Mouse (Mus musculus) small intestine, adult 2 months (tissue): ENCODE measurements around the gene Xxylt1. TPM values are rescaled to one million over a fixed set of nuclear protein-coding genes. Genes with fewer than 3 reads are reported as not detected.

Source experiments
- H3K27ac ChIP-seq: fragments of 200-500 bp; 2 replicates; pipeline ENCODE4 v1.5.1; 2012; ENCODE audit warnings: low read depth, low read length, control low read depth, inconsistent platforms; ENCODE audit not compliant: insufficient read depth
- H3K27me3 ChIP-seq: fragments of 200-500 bp; 2 replicates; pipeline ENCODE4 v1.6.1; 2012; ENCODE audit warnings: mild to moderate bottlenecking, moderate library complexity, low read length, inconsistent platforms; ENCODE audit not compliant: control insufficient read depth, insufficient read depth
- H3K36me3 ChIP-seq: fragments of 200-500 bp; 2 replicates; pipeline ENCODE4 v1.6.1; 2012; ENCODE audit warnings: mild to moderate bottlenecking, low read length, control low read depth, inconsistent platforms; ENCODE audit not compliant: control insufficient read depth, insufficient read depth
- H3K4me1 ChIP-seq: fragments of 200-500 bp; 2 replicates; pipeline ENCODE4 v1.6.1; 2012; ENCODE audit warnings: low read length, inconsistent platforms, mixed read lengths; ENCODE audit not compliant: control insufficient read depth, insufficient read depth, insufficient read length
- H3K4me3 ChIP-seq: fragments of 200-500 bp; 2 replicates; pipeline ENCODE4 v1.5.1; 2012; ENCODE audit warnings: low read depth, mild to moderate bottlenecking, control low read depth, inconsistent platforms, low read length, moderate library complexity
- CTCF ChIP-seq: fragments of 200-500 bp; IDR thresholded peaks from 2 replicates; pipeline ENCODE4 v1.5.1; 2012; ENCODE audit warnings: low read depth, mild to moderate bottlenecking, control low read depth, inconsistent platforms, low read length, moderate library complexity, mixed read lengths; ENCODE audit not compliant: insufficient replicate concordance, insufficient read length; ENCODE audit errors: extremely low read depth
- POLR2A ChIP-seq: fragments of 200-500 bp; IDR thresholded peaks from 2 replicates; pipeline ENCODE4 v1.6.1; 2012; ENCODE audit warnings: low read depth, mild to moderate bottlenecking, control low read depth, inconsistent platforms, low read length, moderate library complexity
- WGBS: fragments of 180-500 bp; shearing (Covaris S2); methylation state at CpG from one replicate; pipeline ENCODE4 v1.1.7; 2018; 5-methylcytosine and 5-hydroxymethylcytosine counted together
- polyA plus RNA-seq: library from polyadenylated mRNA; depleted of rRNA; stranded (reverse); fragments of >200 nt; gene quantifications from 2 replicates; pipeline ENCODE4 v1.2.3, GENCODE M21; 2012

The Xxylt1 gene
- polyA plus RNA-seq, 1 experiment, result 7.6 TPM

DNA sequence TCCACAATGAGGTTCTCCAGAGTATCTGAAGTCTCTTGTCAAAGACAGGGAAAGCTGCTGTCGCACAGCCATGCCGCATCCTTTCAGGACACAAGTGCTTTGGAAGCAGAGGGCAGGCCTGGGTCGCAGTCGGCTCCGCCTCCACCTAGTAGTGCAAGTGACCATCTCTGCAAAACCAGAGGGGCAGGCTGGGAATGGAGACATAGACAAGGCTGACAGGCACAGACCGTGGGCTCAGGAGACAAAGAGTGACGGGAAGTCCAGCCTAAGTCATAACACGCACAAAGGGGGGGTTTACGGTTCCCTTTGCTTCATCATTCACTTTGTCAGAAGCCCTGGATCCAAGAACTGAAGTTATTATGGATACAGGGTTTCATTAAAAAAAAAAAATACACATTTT lies 12.0 kb upstream of the Xxylt1 start:
- Histone ChIP-seq H3K27me3 (no peaks in the 10 kb centered on the region), H3K36me3 (peaks cover 13% of the 10 kb centered on the region), H3K4me1 (no peaks in the 10 kb centered on the region), H3K4me3 (no peak overlapping the region), H3K27ac (no peak overlapping the region)
- TF ChIP-seq CTCF, result no peak
- no peak for TF ChIP-seq POLR2A
- 87% methylated on average over 9 of the region's 9 CpGs for WGBS

DNA sequence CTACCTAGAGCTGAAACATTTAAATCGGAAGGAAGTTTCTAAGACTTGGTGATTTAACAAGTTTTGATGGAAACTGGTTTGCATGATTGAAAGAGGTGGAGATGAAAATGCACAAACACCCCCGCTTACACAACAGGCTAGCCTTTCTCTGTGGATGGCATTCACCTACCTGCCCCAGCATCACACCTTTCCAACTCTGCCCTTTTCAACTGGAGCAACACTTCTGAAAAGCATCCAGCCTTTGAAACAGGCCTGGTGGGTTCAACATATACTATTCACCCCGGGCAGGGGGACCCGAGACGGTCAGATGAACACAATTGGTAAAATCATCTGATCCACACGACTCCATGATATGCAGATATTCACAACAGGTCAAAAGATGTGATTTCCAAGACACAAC lies 659 bp upstream of the Xxylt1 start:
- Histone ChIP-seq H3K36me3 (no peaks in the 10 kb centered on the region; the same call in 1 of the 2 replicates), H3K4me3 (no peak overlapping the region), H3K27me3 (no peaks in the 10 kb centered on the region), H3K27ac (no peak overlapping the region), H3K4me1 (peaks cover 5% of the 10 kb centered on the region; the same call in 1 of the 2 replicates)
- WGBS, result 85% methylated on average over 6 of the region's 6 CpGs
- TF ChIP-seq POLR2A, result no peak
- no peak for TF ChIP-seq CTCF

- WGBS, result under 1% methylated on average over 36 of the region's 36 CpGs
- H3K27ac ChIP-seq, result no peak overlapping the region
- no peaks in the 10 kb centered on the region for H3K27me3 ChIP-seq
- TF ChIP-seq CTCF (no peak), POLR2A (no peak)
- peaks cover 5% of the 10 kb centered on the region; the same call in 1 of the 2 replicates for H3K4me1 ChIP-seq
- no peaks in the 10 kb centered on the region; the same call in 1 of the 2 replicates for H3K36me3 ChIP-seq
- H3K4me3 ChIP-seq, result peak overlapping the region; percentile 66
These were observed 620 bp downstream of the Xxylt1 start for GRCm38 (mm10) chr16:31080573-31081051.

GRCm38 (mm10) chr16:31077396-31077795 lies 3.8 kb downstream of the Xxylt1 start:
- no peaks in the 10 kb centered on the region; the same call in 1 of the 2 replicates for H3K36me3 ChIP-seq
- no peak for TF ChIP-seq CTCF
- H3K4me1 ChIP-seq, result peaks cover 5% of the 10 kb centered on the region; the same call in 1 of the 2 replicates
- H3K4me3 ChIP-seq, result no peak overlapping the region
- no peak overlapping the region for H3K27ac ChIP-seq
- WGBS, result 96% methylated on average over 5 of the region's 5 CpGs
- no peaks in the 10 kb centered on the region for H3K27me3 ChIP-seq

DNA sequence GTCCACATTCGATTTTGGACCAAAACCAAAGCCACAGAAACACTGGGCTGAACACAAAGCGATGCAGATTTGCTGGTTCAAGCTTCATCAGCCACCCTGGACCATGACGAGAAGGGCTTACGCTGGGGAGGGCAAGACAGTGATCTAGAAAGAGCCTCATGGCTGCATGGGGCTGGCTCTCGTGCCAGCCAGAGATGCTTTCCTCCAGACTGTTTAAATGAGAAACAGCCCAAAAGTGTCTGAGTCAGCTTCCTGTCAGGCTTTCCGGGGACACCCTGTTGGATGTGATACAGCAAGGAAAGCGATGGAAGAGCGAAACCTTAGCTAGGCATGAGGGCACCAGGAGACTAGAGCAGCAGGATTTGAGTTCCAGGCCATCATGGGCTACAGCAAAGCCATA lies 4.8 kb downstream of the Xxylt1 start:
- WGBS, result 79% methylated on average over 8 of the region's 8 CpGs
- Histone ChIP-seq H3K27ac (no peak overlapping the region), H3K4me1 (peaks cover 5% of the 10 kb centered on the region; the same call in 1 of the 2 replicates), H3K4me3 (no peak overlapping the region), H3K27me3 (no peaks in the 10 kb centered on the region), H3K36me3 (no peaks in the 10 kb centered on the region; the same call in 1 of the 2 replicates)
- TF ChIP-seq CTCF (no peak), POLR2A (no peak)

DNA sequence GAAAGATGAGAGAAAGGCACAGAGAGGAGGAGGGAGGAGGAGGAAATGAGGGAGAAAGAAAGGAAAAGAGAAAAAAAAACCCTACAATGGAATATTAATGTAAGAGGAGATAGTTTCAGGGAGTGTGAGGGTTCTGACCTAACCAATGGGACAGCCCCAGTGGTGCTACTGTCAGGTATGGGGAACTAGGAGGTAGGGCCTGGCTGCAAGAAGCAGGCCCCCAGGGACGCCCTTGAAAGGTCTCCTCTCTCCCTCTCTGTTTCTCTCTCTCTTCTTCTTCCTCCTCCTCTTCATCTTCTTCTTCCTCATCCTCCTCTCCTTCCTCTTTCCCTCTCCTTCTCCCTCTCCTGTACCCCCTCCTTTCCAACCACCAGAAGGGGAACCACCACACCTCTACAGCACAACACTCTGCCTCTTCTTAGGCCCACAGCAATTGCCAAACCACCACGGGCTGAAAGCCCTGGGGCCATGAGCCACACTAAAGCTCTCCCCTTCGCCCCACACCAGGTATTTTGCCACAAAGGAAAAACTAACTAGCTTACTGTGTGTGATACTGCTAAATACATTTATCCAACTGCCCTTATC lies 6.8 kb downstream of the Xxylt1 start:
- Histone ChIP-seq H3K4me3 (no peak overlapping the region), H3K36me3 (no peaks in the 10 kb centered on the region; the same call in 1 of the 2 replicates), H3K27ac (no peak overlapping the region), H3K4me1 (no peaks in the 10 kb centered on the region), H3K27me3 (no peaks in the 10 kb centered on the region)
- TF ChIP-seq POLR2A (no peak), CTCF (no peak)
- 83% methylated on average over 3 of the region's 3 CpGs for WGBS

GRCm38 (mm10) chr16:31071731-31072130 lies 9.5 kb downstream of the Xxylt1 start:
- Histone ChIP-seq H3K27me3 (no peaks in the 10 kb centered on the region), H3K4me3 (no peak overlapping the region), H3K27ac (no peak overlapping the region), H3K36me3 (no peaks in the 10 kb centered on the region), H3K4me1 (peaks cover 3% of the 10 kb centered on the region; the same call in 1 of the 2 replicates)
- TF ChIP-seq POLR2A, result no peak
- WGBS, result 90% methylated on average over 6 of the region's 6 CpGs
